Mouse (Mus musculus) ES-Bruce4 (cell line): ENCODE results near the gene Elmo3. TPM values are rescaled to one million over a fixed set of nuclear protein-coding genes. Genes with fewer than 3 reads are reported as not detected.
A peak's percentile ranks its signal among the peaks of the same experiment; 100 is the strongest.

Experiments
- H3K27ac ChIP-seq: 2 replicates; pipeline ENCODE4 v1.5.1; 2012; ENCODE audit warnings: low read length, inconsistent platforms; ENCODE audit not compliant: insufficient read depth
- H3K27me3 ChIP-seq: 2 replicates; pipeline ENCODE4 v1.6.1; 2012; ENCODE audit warnings: mild to moderate bottlenecking, low read length, inconsistent platforms; ENCODE audit not compliant: control insufficient read depth, poor library complexity, insufficient read depth, severe bottlenecking
- H3K36me3 ChIP-seq: 2 replicates; pipeline ENCODE4 v1.6.1; 2012; ENCODE audit warnings: inconsistent platforms, mild to moderate bottlenecking, low read length, moderate library complexity; ENCODE audit not compliant: control insufficient read depth, poor library complexity, insufficient read depth, severe bottlenecking
- H3K4me1 ChIP-seq: one replicate; pipeline ENCODE4 v1.8.1; 2011; ENCODE audit warnings: low read length; ENCODE audit not compliant: control insufficient read depth, insufficient read depth
- H3K4me3 ChIP-seq: 2 replicates; pipeline ENCODE4 v1.5.1; 2011; ENCODE audit warnings: low read depth, mild to moderate bottlenecking, low read length
- H3K9ac ChIP-seq: 2 replicates; pipeline ENCODE4 v1.6.1; 2012; ENCODE audit warnings: low read depth, mild to moderate bottlenecking, inconsistent platforms; ENCODE audit not compliant: poor library complexity, severe bottlenecking
- H3K9me3 ChIP-seq: replicated peaks from 2 replicates; pipeline ENCODE4 v1.6.1; 2012; ENCODE audit warnings: mild to moderate bottlenecking, low read length, inconsistent platforms; ENCODE audit not compliant: control insufficient read depth, poor library complexity, insufficient read depth, severe bottlenecking
- CTCF ChIP-seq: IDR thresholded peaks from one replicate; pipeline ENCODE4 v1.8.1; 2011; ENCODE audit warnings: low read depth, low read length
- EP300 ChIP-seq: IDR thresholded peaks from 2 replicates; pipeline ENCODE4 v1.6.1; 2011; ENCODE audit warnings: low read depth, low read length; ENCODE audit not compliant: insufficient read depth
- POLR2A ChIP-seq: IDR thresholded peaks from one replicate; pipeline ENCODE4 v1.8.1; 2011; ENCODE audit warnings: low read length; ENCODE audit not compliant: insufficient read depth
- polyA plus RNA-seq: library from polyadenylated mRNA; stranded (reverse); fragments of >200 nt; gene quantifications from 2 replicates; pipeline ENCODE4 v1.2.4, GENCODE M21; 2011; ENCODE audit warnings: low read depth; ENCODE audit not compliant: missing spikeins, insufficient read depth, insufficient read length

The Elmo3 gene
- polyA plus RNA-seq, 1 experiment = 15.6 TPM

- Histone ChIP-seq H3K36me3 (no peaks in the 10 kb centered on the region), H3K27me3 (peaks cover 18% of the 10 kb centered on the region), H3K9me3 (no peaks in the 10 kb centered on the region), H3K4me1 (peaks cover 2% of the 10 kb centered on the region), H3K4me3 (peak overlapping the region; percentile 61), H3K9ac (peak overlapping the region; percentile 54), H3K27ac (no peak overlapping the region)
- no peak for TF ChIP-seq EP300
- TF ChIP-seq CTCF = no peak
- TF ChIP-seq POLR2A = no peak
These were observed 36.9 kb upstream of the Elmo3 start for GRCm38 (mm10) chr8:105268342-105269074.

DNA sequence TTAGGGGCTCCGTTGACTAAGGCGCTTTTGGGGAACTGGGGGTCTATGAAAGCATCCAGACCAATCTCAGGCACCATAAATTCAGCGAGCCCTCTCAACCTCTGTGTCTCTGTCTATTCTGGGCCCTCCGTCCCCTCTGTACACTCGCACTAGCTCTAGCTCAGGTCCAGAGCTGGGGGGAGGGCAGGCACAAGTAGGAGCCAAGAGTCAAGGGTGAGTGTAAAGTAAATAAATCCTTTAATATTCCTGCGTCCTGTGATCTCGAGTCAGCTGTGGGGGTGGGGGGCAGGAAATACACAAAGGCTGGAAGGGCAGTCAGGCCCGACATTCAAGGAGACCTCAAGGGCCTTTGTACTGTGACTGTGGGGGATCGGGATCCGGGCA lies 36.3 kb upstream of the Elmo3 start:
- Histone ChIP-seq H3K4me3 (peak overlapping the region; percentile 61), H3K27me3 (peaks cover 18% of the 10 kb centered on the region), H3K9me3 (no peaks in the 10 kb centered on the region), H3K36me3 (no peaks in the 10 kb centered on the region), H3K9ac (peak overlapping the region; percentile 54), H3K4me1 (peaks cover 2% of the 10 kb centered on the region), H3K27ac (no peak overlapping the region)
- TF ChIP-seq CTCF = no peak
- no peak for TF ChIP-seq POLR2A
- TF ChIP-seq EP300 = no peak

DNA sequence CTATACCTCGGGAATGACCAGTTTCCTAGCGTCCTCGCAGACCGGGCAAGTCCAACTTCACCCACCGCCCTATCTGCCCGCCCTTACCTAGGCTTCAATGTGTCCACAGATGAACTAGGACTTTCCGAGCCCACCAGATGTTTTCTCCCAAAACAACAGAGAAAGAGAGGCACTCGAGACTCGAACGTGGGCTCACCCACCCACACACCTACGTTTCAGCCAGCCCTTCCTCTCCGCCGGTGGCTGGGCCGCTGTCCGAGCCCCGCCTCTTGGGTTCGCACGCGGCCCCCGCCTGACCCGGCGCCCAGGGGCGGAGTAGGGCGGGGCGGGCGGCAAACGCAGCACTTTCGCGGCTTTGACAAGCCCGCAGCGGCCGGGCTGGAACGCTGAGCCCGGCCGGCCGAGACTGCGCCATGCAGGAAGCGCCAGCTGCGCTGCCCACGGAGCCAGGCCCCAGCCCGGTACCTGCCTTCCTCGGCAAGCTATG lies 35.9 kb upstream of the Elmo3 start, which contains the start of gene Hsf4:
Gene Hsf4, plus strand, starts transcription at position 341 of the 487 bp plus-strand sequence.
- Histone ChIP-seq H3K4me3 (peak within 1 kb of the TSS; percentile 61), H3K27me3 (peaks cover 18% of the 10 kb centered on the region), H3K9me3 (no peaks in the 10 kb centered on the region), H3K9ac (peak within 1 kb of the TSS; percentile 54), H3K27ac (no peak within 1 kb of the TSS), H3K4me1 (peaks cover 2% of the 10 kb centered on the region), H3K36me3 (no peaks in the 10 kb centered on the region)
- TF ChIP-seq CTCF = no peak
- TF ChIP-seq POLR2A = peak; percentile 29

- Histone ChIP-seq H3K4me3 (peak overlapping the region; percentile 61), H3K27me3 (peaks cover 18% of the 10 kb centered on the region), H3K27ac (no peak overlapping the region), H3K4me1 (peaks cover 2% of the 10 kb centered on the region), H3K36me3 (no peaks in the 10 kb centered on the region), H3K9ac (peak overlapping the region; percentile 54), H3K9me3 (no peaks in the 10 kb centered on the region)
- TF ChIP-seq POLR2A (no peak), EP300 (no peak), CTCF (no peak)
These were observed 35.1 kb upstream of the Elmo3 start for GRCm38 (mm10) chr8:105270101-105270915.

DNA sequence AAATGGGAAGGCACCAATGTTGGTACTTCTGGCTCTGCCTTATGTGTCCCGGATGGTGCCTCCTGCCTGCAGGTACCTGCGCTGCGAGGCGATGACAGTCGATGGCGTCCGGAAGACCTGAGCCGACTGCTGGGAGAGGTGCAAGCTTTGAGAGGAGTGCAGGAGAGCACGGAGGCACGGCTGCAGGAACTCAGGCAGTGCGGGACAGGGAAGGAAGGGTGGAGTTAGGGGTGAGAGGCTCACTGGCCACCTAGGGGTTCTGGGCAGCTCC lies 34.5 kb upstream of the Elmo3 start:
- TF ChIP-seq EP300 = no peak
- TF ChIP-seq POLR2A = no peak
- no peak for TF ChIP-seq CTCF
- Histone ChIP-seq H3K27ac (no peak overlapping the region), H3K4me3 (peak overlapping the region; percentile 61), H3K9me3 (no peaks in the 10 kb centered on the region), H3K4me1 (peaks cover 2% of the 10 kb centered on the region), H3K36me3 (no peaks in the 10 kb centered on the region), H3K27me3 (peaks cover 18% of the 10 kb centered on the region), H3K9ac (no peak overlapping the region)

DNA sequence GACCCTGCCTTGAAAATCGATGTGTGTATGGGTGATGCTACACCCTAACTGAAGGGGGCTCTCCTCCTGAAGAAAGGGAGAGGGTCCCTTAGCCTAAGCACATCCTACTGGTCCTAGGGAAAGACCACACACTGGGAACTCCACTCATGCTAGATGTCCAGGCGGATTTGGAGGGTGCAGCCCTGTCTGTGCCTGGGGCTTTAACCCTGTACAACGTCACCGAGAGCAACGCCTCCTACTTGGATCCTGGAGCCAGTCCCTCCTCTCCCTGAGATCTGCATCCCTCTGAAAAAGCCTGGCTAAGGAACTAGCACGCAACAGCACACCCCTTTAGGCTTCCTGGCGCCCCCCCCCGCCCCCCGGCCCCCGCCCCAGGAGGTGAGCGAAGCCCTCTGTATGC lies 30.0 kb upstream of the Elmo3 start:
- Histone ChIP-seq H3K4me1 (peaks cover 2% of the 10 kb centered on the region), H3K27me3 (peaks cover 13% of the 10 kb centered on the region), H3K4me3 (no peak overlapping the region), H3K9me3 (no peaks in the 10 kb centered on the region), H3K9ac (no peak overlapping the region), H3K36me3 (no peaks in the 10 kb centered on the region), H3K27ac (no peak overlapping the region)
- TF ChIP-seq EP300 = no peak
